Mouse (Mus musculus) lung, embryonic 16.5 days (tissue): ENCODE data around the gene Aqp5. TPM values are rescaled to one million over a fixed set of nuclear protein-coding genes. Genes with fewer than 3 reads are reported as not detected.

ENCODE experiments used
- ATAC-seq: fragments of 200-750 bp; cut with Nextera tagmentation; 2 replicates; pipeline ENCODE4 v1.8.0; 2017; ENCODE audit warnings: low read depth, mild to moderate bottlenecking, moderate library complexity
- H3K27ac ChIP-seq: fragments of 300-500 bp; sonication (generic); 2 replicates; pipeline ENCODE4 v1.5.1; 2014; ENCODE audit warnings: mild to moderate bottlenecking, control low read depth, low read length
- H3K27me3 ChIP-seq: fragments of 300-500 bp; sonication (generic); 2 replicates; pipeline ENCODE4 v1.6.1; 2014; ENCODE audit warnings: low read depth, low read length, mixed read lengths; ENCODE audit not compliant: control insufficient read depth, insufficient read depth
- H3K36me3 ChIP-seq: fragments of 300-500 bp; sonication (generic); 2 replicates; pipeline ENCODE4 v1.6.1; 2014; ENCODE audit warnings: low read length; ENCODE audit not compliant: control insufficient read depth, insufficient read depth
- H3K4me1 ChIP-seq: fragments of 300-500 bp; sonication (generic); replicated peaks from 2 replicates; pipeline ENCODE4 v1.6.1; 2014; ENCODE audit warnings: low read length, mixed read lengths; ENCODE audit not compliant: control insufficient read depth, insufficient read depth
- H3K4me2 ChIP-seq: fragments of 300-500 bp; sonication (generic); 2 replicates; pipeline ENCODE4 v1.6.1; 2014; ENCODE audit warnings: low read depth, low read length, control low read depth
- H3K4me3 ChIP-seq: fragments of 300-500 bp; sonication (generic); 2 replicates; pipeline ENCODE4 v1.5.1; 2014; ENCODE audit warnings: mild to moderate bottlenecking, low read length, control low read depth
- H3K9ac ChIP-seq: fragments of 300-500 bp; sonication (generic); 2 replicates; pipeline ENCODE4 v1.6.1; 2014; ENCODE audit warnings: low read length, control low read depth
- H3K9me3 ChIP-seq: fragments of 300-500 bp; sonication (generic); 2 replicates; pipeline ENCODE4 v1.6.1; 2016; ENCODE audit warnings: low read length; ENCODE audit not compliant: control insufficient read depth
- WGBS: fragments of 180-500 bp; shearing (Covaris S2); extraction: QIAGEN DNeasy Blood & Tissue Kit; methylation state at CpG from one replicate; pipeline ENCODE4 v1.1.7; 2014; 5-methylcytosine and 5-hydroxymethylcytosine counted together
- polyA plus RNA-seq: library from polyadenylated mRNA; unstranded; fragments of >200 nt; fragmentation: Nextera tagmentation; extraction: Ambion mirVana; gene quantifications from 2 replicates; pipeline ENCODE4 v1.2.1, GENCODE M21; 2015

Gene Aqp5
- polyA plus RNA-seq, 1 experiment from 2014 or later: 1.8 TPM

- WGBS: 64% methylated on average over 6 of the region's 6 CpGs
- Histone ChIP-seq H3K27ac (no peak overlapping the region), H3K27me3 (no peaks in the 10 kb centered on the region), H3K9me3 (no peaks in the 10 kb centered on the region), H3K4me1 (0 out of 2 replicates have a peak, but pooled peaks cover 8% of the 10 kb centered on the region), H3K4me3 (no peak overlapping the region), H3K4me2 (no peak overlapping the region), H3K9ac (no peak overlapping the region), H3K36me3 (peaks cover 16% of the 10 kb centered on the region)
- no peak for ATAC-seq
Observed at GRCm38 (mm10) chr15:99642622-99643021, 52.0 kb downstream of the Aqp5 start.

GRCm38 (mm10) chr15:99643832-99644231, 53.2 kb downstream of the Aqp5 start:
- Histone ChIP-seq H3K27ac (no peak overlapping the region), H3K9ac (no peak overlapping the region), H3K4me1 (peaks cover 14% of the 10 kb centered on the region), H3K27me3 (no peaks in the 10 kb centered on the region), H3K4me2 (no peak overlapping the region), H3K36me3 (peaks cover 11% of the 10 kb centered on the region), H3K9me3 (no peaks in the 10 kb centered on the region), H3K4me3 (no peak overlapping the region)
- WGBS: 73% methylated on average over 10 of the region's 10 CpGs
- ATAC-seq: no peak

Other genes starting within 250 kb of the Aqp5 start
- gene Fmnl3, start 220.3 kb upstream of the Aqp5 start, polyA plus RNA-seq: 29.1 and 29.3 TPM in 2 replicates
- gene Tmbim6, start 197.9 kb upstream of the Aqp5 start, polyA plus RNA-seq: 459 and 464 TPM in 2 replicates
- gene Nckap5l, start 133.0 kb upstream of the Aqp5 start, polyA plus RNA-seq: 7.5 and 9.5 TPM in 2 replicates
- gene Bcdin3d, start 116.1 kb upstream of the Aqp5 start, polyA plus RNA-seq: 13.4 and 13.7 TPM in 2 replicates
- 0.93 and 0.94 TPM in 2 replicates for gene Faim2, start 62.6 kb upstream of the Aqp5 start, polyA plus RNA-seq
- gene Aqp2, start 11.7 kb upstream of the Aqp5 start, polyA plus RNA-seq: not detected in 2 replicates
- gene Aqp6, start 10.6 kb downstream of the Aqp5 start, polyA plus RNA-seq: not detected in 2 replicates
- gene Racgap1, start 60.9 kb downstream of the Aqp5 start, polyA plus RNA-seq: 165 and 178 TPM in 2 replicates
- 1.6 and 1.7 TPM in 2 replicates for gene Asic1, start 79.6 kb downstream of the Aqp5 start, polyA plus RNA-seq
- 31.1 and 34.5 TPM in 2 replicates for gene Smarcd1, start 111.3 kb downstream of the Aqp5 start, polyA plus RNA-seq
- not detected in 2 replicates for gene Gm17349, start 114.7 kb downstream of the Aqp5 start, polyA plus RNA-seq
- gene Gpd1, start 126.7 kb downstream of the Aqp5 start, polyA plus RNA-seq: 3.3 and 3.7 TPM in 2 replicates
- 148 and 164 TPM in 2 replicates for gene Cox14, start 134.8 kb downstream of the Aqp5 start, polyA plus RNA-seq
- 73.3 and 74.4 TPM in 2 replicates for gene Cers5, start 182.1 kb downstream of the Aqp5 start, polyA plus RNA-seq